Mouse (Mus musculus): Measurements from ENCODE around the gene Arhgef16.

Gene Arhgef16

GRCm38 (mm10) chr4:154293735-154294201 lies 7.7 kb downstream of the Arhgef16 start:
- no peak for DNase-seq (ENCODE audit: low spot score)

DNA sequence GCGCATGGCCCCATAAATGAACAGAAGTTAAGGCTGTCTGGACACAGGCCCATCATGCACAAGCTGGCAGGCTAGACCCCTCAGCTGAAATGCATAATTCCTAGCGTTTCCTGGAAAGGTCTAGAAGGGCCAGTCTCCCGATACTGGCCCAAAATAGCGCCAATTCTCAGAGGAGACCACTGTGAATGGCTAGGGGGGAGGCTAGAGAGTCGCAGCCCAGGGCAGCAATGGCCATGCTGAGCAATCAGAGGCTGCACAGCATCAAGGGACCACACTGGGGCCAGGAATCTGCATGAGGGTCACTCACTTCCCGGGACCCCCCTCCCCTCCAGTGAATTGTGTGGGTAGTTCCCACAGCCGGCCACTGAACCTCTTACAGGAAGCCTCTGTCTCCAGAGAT lies 17.8 kb downstream of the Arhgef16 start:
- DNase-seq (ENCODE audit: low spot score): no peak

DNA sequence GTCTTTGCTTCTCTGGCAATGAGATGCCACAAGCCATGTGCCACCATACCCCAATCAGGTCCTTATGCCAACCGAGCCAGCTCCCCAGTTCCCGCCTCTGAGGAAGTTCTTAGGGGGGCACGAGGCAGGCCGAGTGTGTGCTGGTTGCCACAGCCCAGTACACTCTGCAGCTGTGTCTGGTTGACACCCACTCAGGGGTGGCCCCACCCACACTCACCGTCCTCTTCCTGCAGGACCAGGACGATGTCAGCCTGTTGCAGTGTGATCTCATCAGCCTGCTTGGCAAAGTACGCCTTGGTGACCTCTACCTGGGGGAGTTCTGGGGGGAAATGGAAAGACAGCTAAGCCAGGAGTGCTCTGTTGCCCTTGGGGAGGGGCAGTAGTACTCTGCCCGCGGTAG lies 22.0 kb downstream of the Arhgef16 start:
- DNase-seq (ENCODE audit: low spot score): no peak

DNA sequence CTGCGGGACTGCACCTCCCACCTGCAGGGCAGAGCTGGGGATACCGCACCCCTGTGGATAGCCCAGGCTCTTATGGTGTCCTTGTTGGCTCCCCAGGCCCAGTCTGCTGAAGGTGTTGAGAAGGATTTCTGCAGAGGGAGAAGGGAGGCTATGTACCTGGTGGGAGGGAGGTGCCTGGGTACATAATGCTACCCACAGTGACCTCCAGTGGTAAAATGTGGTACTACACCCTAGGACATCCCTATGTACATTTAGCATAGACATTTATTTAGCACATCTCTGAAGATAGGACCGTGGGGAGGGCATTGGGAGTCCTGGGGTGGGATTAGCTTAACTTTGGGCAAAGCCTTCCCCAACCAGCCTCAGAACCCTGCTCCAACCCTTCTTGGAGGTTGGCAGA lies 28.5 kb downstream of the Arhgef16 start:
- DNase-seq (ENCODE audit: low spot score): peak; percentile 62

GRCm38 (mm10) chr4:154269520-154269919 lies 32.0 kb downstream of the Arhgef16 start:
- DNase-seq (ENCODE audit: low spot score): no peak

- no peak for DNase-seq (ENCODE audit: low spot score)
Measured at GRCm38 (mm10) chr4:154267511-154267910, 34.0 kb downstream of the Arhgef16 start.

DNA sequence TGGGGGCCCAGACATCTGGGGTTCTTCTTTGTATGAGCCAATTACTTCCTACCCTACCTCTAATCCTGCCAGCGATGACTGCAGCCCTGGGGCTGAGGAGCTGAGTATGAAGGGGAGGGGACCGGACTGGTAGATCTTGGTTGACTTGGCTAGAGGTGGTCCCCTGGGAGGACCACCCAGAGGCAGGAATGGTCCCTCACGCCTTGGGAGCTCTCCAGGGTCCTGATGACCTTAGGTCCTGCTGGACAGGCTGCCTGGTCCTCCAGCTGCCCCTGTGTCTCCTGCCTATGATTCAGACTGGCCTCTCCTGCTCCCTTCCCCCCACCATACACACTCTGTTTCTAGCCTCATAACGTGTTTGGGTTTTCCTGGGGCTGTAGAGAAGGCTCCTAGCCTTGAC lies 39.4 kb downstream of the Arhgef16 start:
- DNase-seq (ENCODE audit: low spot score): no peak

GRCm38 (mm10) chr4:154260755-154261154 lies 40.7 kb downstream of the Arhgef16 start:
- no peak for DNase-seq (ENCODE audit: low spot score)

GRCm38 (mm10) chr4:154252537-154253255 lies 48.8 kb downstream of the Arhgef16 start:
- no peak for DNase-seq (ENCODE audit: low spot score)

DNA sequence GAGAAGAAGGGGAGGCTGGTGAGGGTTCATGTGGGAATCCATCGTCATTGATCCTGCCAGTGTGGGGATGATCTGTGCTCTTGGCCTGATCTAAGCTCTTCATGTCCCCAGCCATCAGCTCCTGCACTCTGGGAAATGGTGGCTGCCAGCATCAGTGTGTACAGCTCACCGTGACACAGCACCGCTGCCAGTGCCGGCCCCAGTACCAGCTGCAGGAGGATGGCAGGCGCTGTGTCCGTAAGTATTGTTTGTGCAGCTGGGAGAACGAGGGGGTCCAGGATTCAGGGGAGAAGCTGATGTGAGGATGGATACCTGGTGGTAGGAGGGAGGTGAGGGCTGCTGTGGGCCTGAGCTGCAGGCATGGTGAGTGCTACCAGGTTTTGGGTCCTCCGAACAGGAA lies 52.2 kb downstream of the Arhgef16 start:
- DNase-seq (ENCODE audit: low spot score): no peak

DNA sequence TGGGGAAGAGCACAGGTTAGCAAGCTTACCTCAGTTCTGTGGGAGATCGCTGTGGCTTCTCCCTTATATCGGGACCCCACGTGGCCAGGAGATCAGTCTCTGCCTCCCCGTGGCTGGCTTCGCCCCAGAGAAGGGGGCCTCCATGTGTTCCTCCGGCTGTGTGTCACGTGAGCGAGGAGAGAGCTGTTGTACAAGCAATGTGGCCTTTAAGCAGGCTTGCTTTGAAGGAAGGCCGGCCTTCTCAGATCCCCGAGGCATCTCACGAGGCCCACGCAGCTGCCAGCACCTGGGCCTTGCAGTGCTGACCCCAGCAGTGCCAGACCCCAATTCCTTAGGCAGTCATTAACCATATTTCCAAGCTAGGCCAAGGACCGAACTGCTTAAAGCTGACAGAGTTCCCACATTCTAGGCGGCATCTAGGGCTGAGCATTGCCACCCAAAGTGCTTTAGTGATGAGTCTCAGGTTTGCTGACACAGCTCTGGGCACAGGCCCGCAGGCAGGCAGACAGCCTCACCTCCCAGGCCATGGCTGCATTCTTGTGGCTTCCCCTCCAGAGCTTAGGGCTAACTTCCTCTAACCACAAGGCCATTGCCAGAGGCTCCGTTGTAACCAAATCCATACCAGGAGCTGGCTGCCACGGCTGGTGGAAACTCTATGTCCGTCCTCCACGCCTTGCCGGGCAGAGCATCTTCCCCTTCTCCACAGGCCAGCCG lies 53.2 kb downstream of the Arhgef16 start:
- DNase-seq (ENCODE audit: low spot score): no peak

DNA sequence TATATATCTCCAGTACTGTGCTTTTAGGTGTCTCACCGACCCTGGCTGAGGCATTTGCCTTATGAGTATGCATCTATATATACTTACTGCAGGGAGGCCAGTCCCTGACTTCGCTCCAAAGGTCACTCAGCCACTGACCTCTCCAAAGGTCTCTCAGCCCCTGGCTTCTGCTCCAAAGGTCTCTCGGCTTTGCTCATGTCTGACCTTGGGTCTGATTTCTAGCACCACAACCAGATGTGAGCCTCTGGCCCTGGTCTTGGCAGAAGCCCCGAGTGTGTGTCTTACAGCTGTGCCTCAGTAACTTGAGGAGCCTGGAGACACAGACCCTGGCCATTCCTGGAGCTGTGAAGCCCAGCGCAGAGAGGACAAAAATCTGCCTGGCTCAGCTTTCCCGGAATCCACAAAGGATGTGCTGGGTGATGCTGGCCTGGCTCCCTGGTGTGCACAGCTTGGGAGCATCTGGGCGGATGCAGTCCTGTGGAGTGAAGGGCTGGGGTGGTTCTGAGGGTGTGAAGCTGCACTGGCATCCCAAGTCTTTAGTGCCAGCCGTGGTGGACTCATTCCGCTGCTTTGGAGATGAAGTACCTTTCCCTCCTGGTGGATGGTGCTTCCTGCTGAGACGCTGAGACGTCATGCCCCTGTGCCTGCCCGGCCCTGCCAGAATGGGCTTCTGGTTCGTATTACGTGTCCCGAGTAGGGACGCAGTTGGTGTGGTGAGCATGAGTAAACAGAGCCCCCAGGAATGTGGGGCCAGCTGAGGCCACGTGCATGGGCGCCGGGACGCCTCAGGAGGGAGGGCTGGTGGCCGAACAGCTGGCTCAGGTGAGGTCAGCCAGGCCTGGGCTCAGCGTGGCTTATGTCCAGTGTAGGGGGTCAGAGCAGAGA lies 54.0 kb downstream of the Arhgef16 start:
- no peak for DNase-seq (ENCODE audit: low spot score)

DNA sequence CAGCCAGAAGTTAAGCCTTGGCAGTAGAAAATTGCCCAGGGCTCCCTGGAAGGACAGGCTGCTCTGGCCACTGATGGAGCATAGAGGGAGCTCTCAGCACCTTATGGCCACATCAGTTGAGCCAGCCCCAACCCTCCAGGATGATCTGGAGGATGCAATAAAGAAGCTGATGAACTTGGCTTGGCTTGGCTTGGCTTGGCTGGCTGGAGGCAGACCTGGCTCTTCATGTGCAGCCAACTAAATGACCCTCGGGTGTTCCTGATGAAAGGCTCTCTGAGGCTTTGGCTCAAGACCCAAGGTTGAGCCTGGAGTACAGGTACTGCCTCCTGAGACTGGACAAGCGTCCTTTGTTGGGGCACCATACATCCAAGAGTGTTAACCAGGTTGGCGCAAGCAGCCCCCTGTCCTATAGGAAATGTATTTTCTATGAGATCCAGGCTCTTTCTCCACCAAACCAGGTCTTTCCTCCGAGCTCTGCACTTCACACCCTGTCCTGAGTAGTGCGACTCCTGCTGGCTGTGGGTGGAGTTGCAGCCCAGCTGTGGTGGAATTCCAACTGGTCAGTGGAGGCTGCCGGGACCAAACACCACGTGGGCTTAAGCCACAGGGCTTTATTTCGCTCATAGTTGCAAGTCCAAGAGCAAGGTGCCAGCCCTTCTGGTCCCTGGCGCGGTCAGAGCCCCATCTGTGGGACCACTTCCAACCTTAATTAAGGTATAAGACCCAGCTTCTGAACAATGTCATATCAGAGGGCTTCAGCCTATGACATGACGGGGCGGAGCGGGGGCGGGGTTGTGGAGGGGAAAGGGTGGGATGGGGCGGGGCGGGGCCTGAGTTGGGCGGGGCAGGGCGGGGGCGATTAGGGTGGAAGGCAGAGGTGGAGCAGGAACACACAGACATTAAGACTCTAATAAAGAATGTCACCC lies 55.1 kb downstream of the Arhgef16 start:
- peak; percentile 72 for DNase-seq (ENCODE audit: low spot score)

DNA sequence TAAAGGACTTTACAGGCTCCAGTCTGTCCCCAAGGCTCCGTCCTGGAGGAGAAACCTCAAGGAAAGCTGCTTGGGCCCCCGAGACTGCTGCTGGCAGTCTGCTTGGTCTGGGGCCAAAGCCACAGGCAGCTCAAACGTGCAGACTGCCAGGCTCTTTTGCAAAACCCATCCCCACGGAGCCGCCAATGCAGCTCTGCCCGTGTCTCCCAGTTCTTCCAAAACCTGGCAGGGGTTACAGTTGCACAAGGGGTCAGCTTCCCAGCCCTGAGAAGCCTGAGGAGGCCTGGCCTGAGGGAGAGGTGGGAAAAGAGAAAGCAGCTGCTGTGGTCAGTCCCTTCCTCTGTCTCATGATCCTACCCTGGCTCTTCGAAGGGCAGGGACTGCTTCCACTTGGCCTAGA lies 56.1 kb downstream of the Arhgef16 start:
- DNase-seq (ENCODE audit: low spot score): no peak

DNA sequence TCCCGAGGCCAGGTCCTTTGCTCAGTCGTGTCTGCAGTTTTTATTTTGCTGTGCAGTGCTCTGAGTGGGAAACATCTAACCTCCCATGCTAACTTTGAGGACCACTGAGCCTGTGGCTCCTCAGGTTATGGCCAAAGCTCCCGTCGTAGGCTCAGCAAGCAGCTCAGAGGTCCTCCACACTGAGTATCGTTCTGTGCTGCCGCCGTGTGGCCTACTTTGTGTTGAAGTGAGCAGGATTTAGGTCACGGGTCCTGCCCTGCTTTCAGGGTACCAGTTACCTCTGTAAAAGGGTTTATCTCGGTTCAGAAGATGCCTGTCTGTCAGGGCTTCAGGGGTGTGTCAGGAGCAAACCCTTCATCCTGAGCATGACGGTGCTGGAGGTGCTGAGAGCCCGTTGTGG lies 60.9 kb downstream of the Arhgef16 start:
- no peak for DNase-seq (ENCODE audit: low spot score)

- DNase-seq (ENCODE audit: low spot score): no peak
Measured at GRCm38 (mm10) chr4:154239199-154239598, 62.3 kb downstream of the Arhgef16 start.

DNA sequence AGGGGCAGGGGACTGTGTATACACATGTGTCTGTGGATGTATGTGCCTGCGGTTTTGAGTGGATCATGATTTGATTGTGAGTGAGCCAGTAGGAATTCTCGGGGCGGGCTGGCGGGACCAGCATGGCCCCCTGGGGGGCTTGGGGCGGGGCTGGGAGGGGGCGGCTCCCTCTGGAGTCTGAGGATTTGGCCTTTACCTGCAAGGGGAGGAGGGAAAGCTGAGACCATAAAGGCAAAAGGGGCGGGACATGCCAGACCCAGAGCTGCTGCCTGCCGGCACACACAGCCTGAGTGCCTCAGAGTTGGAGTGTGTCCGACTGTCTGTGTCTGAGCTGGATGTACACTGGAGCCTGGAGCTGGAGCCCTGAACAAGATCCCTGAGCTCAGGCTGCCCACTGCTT lies 64.2 kb downstream of the Arhgef16 start:
- no peak for DNase-seq (ENCODE audit: low spot score)

DNA sequence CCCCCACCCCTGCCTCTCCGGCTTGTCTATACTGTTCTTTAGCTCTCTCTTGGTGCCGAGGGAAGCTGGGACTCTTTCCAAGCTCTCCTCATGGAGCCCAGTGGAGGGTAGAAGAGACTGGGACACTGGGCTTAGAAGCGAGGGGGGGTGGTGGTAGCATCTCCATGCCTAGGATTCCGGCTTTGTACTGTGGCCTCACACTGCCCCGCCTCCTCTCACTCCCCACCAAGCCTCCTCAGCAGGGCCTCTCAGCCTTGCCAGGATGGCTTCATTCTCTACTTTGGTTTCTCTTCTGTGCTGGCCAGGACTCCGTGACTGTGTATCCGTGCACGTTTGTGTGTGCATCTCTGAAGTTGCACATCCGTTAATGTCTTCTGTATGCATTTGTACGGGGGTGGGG lies 64.6 kb downstream of the Arhgef16 start:
- no peak for DNase-seq (ENCODE audit: low spot score)

- no peak for DNase-seq (ENCODE audit: low spot score)
Measured at GRCm38 (mm10) chr4:154236001-154236400, 65.5 kb downstream of the Arhgef16 start.

- no peak for DNase-seq (ENCODE audit: low spot score)
Measured at GRCm38 (mm10) chr4:154232295-154232694, 69.2 kb downstream of the Arhgef16 start.

GRCm38 (mm10) chr4:154231380-154231779 lies 70.1 kb downstream of the Arhgef16 start:
- DNase-seq (ENCODE audit: low spot score): no peak

DNA sequence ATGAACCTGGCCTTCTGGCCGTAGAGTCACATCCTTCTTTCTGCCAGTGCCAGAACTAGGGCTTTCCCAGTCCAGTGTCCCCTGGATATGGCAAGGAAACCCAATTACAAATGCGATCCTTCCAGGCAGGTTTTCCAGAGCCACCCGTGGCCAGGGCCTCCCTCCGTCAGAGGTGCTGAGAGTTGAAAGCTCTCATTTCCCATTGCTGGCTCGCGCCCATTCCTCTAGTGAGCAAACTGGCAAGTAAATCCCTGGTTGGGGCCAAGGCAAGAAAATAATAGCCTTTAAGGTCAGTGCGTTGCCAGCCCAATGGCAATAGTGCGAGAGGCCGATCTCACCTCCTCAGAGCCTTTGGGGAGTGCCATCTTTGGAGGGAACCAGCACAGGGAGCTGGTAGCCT lies 71.9 kb downstream of the Arhgef16 start:
- no peak for DNase-seq (ENCODE audit: low spot score)

Data from c-Kit-positive CD71-positive TER-119-positive erythroid progenitor cells, embryonic 14.5 days (primary cell).